Mouse (Mus musculus): ENCODE measurements around the gene Gm20388. TPM values are rescaled to one million over a fixed set of nuclear protein-coding genes. Genes with fewer than 3 reads are reported as not detected.

Gm20388 gene
- polyA plus RNA-seq, 1 experiment, result 23.9 TPM

GRCm38 (mm10) chr8:121391771-121392170, 1481.1 kb downstream of the Gm20388 start:
- TF ChIP-seq POLR2A (IDR thresholded peaks at IDR 0.05; ENCODE audit: extremely low read depth, insufficient read depth, low read length), result no peak
- no peak for TF ChIP-seq CTCF (IDR thresholded peaks at IDR 0.05; ENCODE audit: extremely low read depth, insufficient read depth, low read length)
- no peaks in the 10 kb centered on the region for H3K4me1 ChIP-seq (ENCODE audit: control insufficient read depth, insufficient read depth, low read length)
- no peak overlapping the region for H3K27ac ChIP-seq (ENCODE audit: insufficient read depth, low read length)
- no peak overlapping the region for H3K4me3 ChIP-seq (ENCODE audit: insufficient read depth, low read length)

- no peak overlapping the region for H3K27ac ChIP-seq (ENCODE audit: insufficient read depth, low read length)
- no peak for TF ChIP-seq POLR2A (IDR thresholded peaks at IDR 0.05; ENCODE audit: extremely low read depth, insufficient read depth, low read length)
- TF ChIP-seq CTCF (IDR thresholded peaks at IDR 0.05; ENCODE audit: extremely low read depth, insufficient read depth, low read length), result no peak
- no peaks in the 10 kb centered on the region for H3K4me1 ChIP-seq (ENCODE audit: control insufficient read depth, insufficient read depth, low read length)
- H3K4me3 ChIP-seq (ENCODE audit: insufficient read depth, low read length), result no peak overlapping the region
These were observed 1481.8 kb downstream of the Gm20388 start for GRCm38 (mm10) chr8:121392482-121392881.

- H3K4me1 ChIP-seq (ENCODE audit: control insufficient read depth, insufficient read depth, low read length), result no peaks in the 10 kb centered on the region
- H3K27ac ChIP-seq (ENCODE audit: insufficient read depth, low read length), result no peak overlapping the region
- no peak overlapping the region for H3K4me3 ChIP-seq (ENCODE audit: insufficient read depth, low read length)
- TF ChIP-seq CTCF (IDR thresholded peaks at IDR 0.05; ENCODE audit: extremely low read depth, insufficient read depth, low read length), result peak; percentile 72
- TF ChIP-seq POLR2A (IDR thresholded peaks at IDR 0.05; ENCODE audit: extremely low read depth, insufficient read depth, low read length), result no peak
These were observed 1482.5 kb downstream of the Gm20388 start for GRCm38 (mm10) chr8:121393111-121393510.

- H3K27ac ChIP-seq (ENCODE audit: insufficient read depth, low read length), result no peak overlapping the region
These were observed 1484.0 kb downstream of the Gm20388 start for GRCm38 (mm10) chr8:121394686-121395085.

GRCm38 (mm10) chr8:121395316-121395715, 1484.7 kb downstream of the Gm20388 start:
- Histone ChIP-seq H3K27ac (ENCODE audit: insufficient read depth, low read length) (no peak overlapping the region), H3K4me3 (ENCODE audit: insufficient read depth, low read length) (no peak overlapping the region), H3K4me1 (ENCODE audit: control insufficient read depth, insufficient read depth, low read length) (no peaks in the 10 kb centered on the region)
- TF ChIP-seq POLR2A (IDR thresholded peaks at IDR 0.05; ENCODE audit: extremely low read depth, insufficient read depth, low read length), result no peak
- no peak for TF ChIP-seq CTCF (IDR thresholded peaks at IDR 0.05; ENCODE audit: extremely low read depth, insufficient read depth, low read length)

More at GRCm38 (mm10) chr8:121394686-121395085, 1484.0 kb downstream of the Gm20388 start:
- Histone ChIP-seq H3K4me3 (ENCODE audit: insufficient read depth, low read length) (no peak overlapping the region), H3K4me1 (ENCODE audit: control insufficient read depth, insufficient read depth, low read length) (no peaks in the 10 kb centered on the region)
- TF ChIP-seq POLR2A (IDR thresholded peaks at IDR 0.05; ENCODE audit: extremely low read depth, insufficient read depth, low read length), result no peak
- no peak for TF ChIP-seq CTCF (IDR thresholded peaks at IDR 0.05; ENCODE audit: extremely low read depth, insufficient read depth, low read length)

GRCm38 (mm10) chr8:121396151-121396550, 1485.5 kb downstream of the Gm20388 start:
- Histone ChIP-seq H3K4me1 (ENCODE audit: control insufficient read depth, insufficient read depth, low read length) (no peaks in the 10 kb centered on the region), H3K4me3 (ENCODE audit: insufficient read depth, low read length) (no peak overlapping the region), H3K27ac (ENCODE audit: insufficient read depth, low read length) (no peak overlapping the region)
- TF ChIP-seq CTCF (IDR thresholded peaks at IDR 0.05; ENCODE audit: extremely low read depth, insufficient read depth, low read length), result no peak
- TF ChIP-seq POLR2A (IDR thresholded peaks at IDR 0.05; ENCODE audit: extremely low read depth, insufficient read depth, low read length), result no peak

- no peak overlapping the region for H3K27ac ChIP-seq (ENCODE audit: insufficient read depth, low read length)
- H3K4me1 ChIP-seq (ENCODE audit: control insufficient read depth, insufficient read depth, low read length), result no peaks in the 10 kb centered on the region
- no peak overlapping the region for H3K4me3 ChIP-seq (ENCODE audit: insufficient read depth, low read length)
- TF ChIP-seq POLR2A (IDR thresholded peaks at IDR 0.05; ENCODE audit: extremely low read depth, insufficient read depth, low read length), result no peak
- TF ChIP-seq CTCF (IDR thresholded peaks at IDR 0.05; ENCODE audit: extremely low read depth, insufficient read depth, low read length), result no peak
These were observed 1486.6 kb downstream of the Gm20388 start for GRCm38 (mm10) chr8:121397201-121397698.

- TF ChIP-seq CTCF (IDR thresholded peaks at IDR 0.05; ENCODE audit: extremely low read depth, insufficient read depth, low read length), result no peak
- TF ChIP-seq POLR2A (IDR thresholded peaks at IDR 0.05; ENCODE audit: extremely low read depth, insufficient read depth, low read length), result no peak
- Histone ChIP-seq H3K4me3 (ENCODE audit: insufficient read depth, low read length) (no peak overlapping the region), H3K4me1 (ENCODE audit: control insufficient read depth, insufficient read depth, low read length) (no peaks in the 10 kb centered on the region), H3K27ac (ENCODE audit: insufficient read depth, low read length) (no peak overlapping the region)
These were observed 1487.4 kb downstream of the Gm20388 start for GRCm38 (mm10) chr8:121398081-121398480.

GRCm38 (mm10) chr8:121398724-121399123, 1488.1 kb downstream of the Gm20388 start:
- H3K27ac ChIP-seq (ENCODE audit: insufficient read depth, low read length), result no peak overlapping the region
- H3K4me3 ChIP-seq (ENCODE audit: insufficient read depth, low read length), result no peak overlapping the region
- no peaks in the 10 kb centered on the region for H3K4me1 ChIP-seq (ENCODE audit: control insufficient read depth, insufficient read depth, low read length)
- no peak for TF ChIP-seq CTCF (IDR thresholded peaks at IDR 0.05; ENCODE audit: extremely low read depth, insufficient read depth, low read length)
- no peak for TF ChIP-seq POLR2A (IDR thresholded peaks at IDR 0.05; ENCODE audit: extremely low read depth, insufficient read depth, low read length)

- no peak overlapping the region for H3K27ac ChIP-seq (ENCODE audit: insufficient read depth, low read length)
- H3K4me3 ChIP-seq (ENCODE audit: insufficient read depth, low read length), result no peak overlapping the region
- H3K4me1 ChIP-seq (ENCODE audit: control insufficient read depth, insufficient read depth, low read length), result no peaks in the 10 kb centered on the region
- TF ChIP-seq POLR2A (IDR thresholded peaks at IDR 0.05; ENCODE audit: extremely low read depth, insufficient read depth, low read length) (no peak), CTCF (IDR thresholded peaks at IDR 0.05; ENCODE audit: extremely low read depth, insufficient read depth, low read length) (no peak)
These were observed 1488.5 kb downstream of the Gm20388 start for GRCm38 (mm10) chr8:121399173-121399572.

All from cortical plate, adult 2 months (tissue).